In genomic region chr15:12230243-12230935, GRCm38 (mm10) we compare ENCODE assay signal across 8 mouse cellular contexts. TPM values are rescaled to one million over a fixed set of nuclear protein-coding genes. Genes with fewer than 3 reads are reported as not detected.
DNase-seq lines count a peak whose midpoint lies in the region; ATAC-seq lines count a peak whose summit lies in the region.

No protein-coding gene starts in this region.

- H3K36me3 ChIP-seq in heart, embryonic 10.5 days = peaks cover 30% of the 10 kb centered on the region
- no peaks in the 10 kb centered on the region for H3K36me3 ChIP-seq in midbrain, embryonic 15.5 days (replicated peaks)

- WGBS in heart, embryonic 10.5 days = 43% methylated on average over 12 of the region's 12 CpGs
- WGBS in midbrain, embryonic 15.5 days = 63% methylated on average over 12 of the region's 12 CpGs

- H3K27me3 ChIP-seq in heart, embryonic 10.5 days (ENCODE audit: insufficient read depth, poor library complexity, severe bottlenecking) = no peaks in the 10 kb centered on the region
- no peaks in the 10 kb centered on the region for H3K27me3 ChIP-seq in midbrain, embryonic 15.5 days (replicated peaks)

- peak overlapping the region; percentile 86 for H3K27ac ChIP-seq in heart, embryonic 10.5 days
- no peak overlapping the region for H3K27ac ChIP-seq in midbrain, embryonic 15.5 days

- DNase-seq in heart, embryonic 10.5 days (ENCODE audit: low spot score) = no peak
- no peak for DNase-seq in heart, adult 18-20 months
- DNase-seq in B cell, adult 2 months = peak; percentile 39 to 42
- no peak for DNase-seq in left cerebral cortex, postnatal 25 days (ENCODE audit: low spot score in 2 of 2)
- no peak for DNase-seq in urinary bladder, postnatal 14 days (ENCODE audit: low spot score)

- no peak overlapping the region for H3K4me2 ChIP-seq in midbrain, embryonic 15.5 days

- H3K9me3 ChIP-seq in heart, embryonic 10.5 days = no peaks in the 10 kb centered on the region
- no peaks in the 10 kb centered on the region for H3K9me3 ChIP-seq in midbrain, embryonic 15.5 days

- H3K9ac ChIP-seq in midbrain, embryonic 15.5 days = no peak overlapping the region

- H3K4me1 ChIP-seq in heart, embryonic 10.5 days = peaks cover 62% of the 10 kb centered on the region
- H3K4me1 ChIP-seq in midbrain, embryonic 15.5 days = peaks cover 13% of the 10 kb centered on the region

- peak; percentile 47 for ATAC-seq in granulocyte monocyte progenitor cell, adult 5-6 weeks (replicated peaks; ENCODE audit: poor library complexity, severe bottlenecking)
- ATAC-seq in midbrain, embryonic 15.5 days (replicated peaks) = peak; percentile 59
- ATAC-seq in erythroid progenitor cell, adult 5-6 weeks (replicated peaks; ENCODE audit: low FRiP score, poor library complexity, severe bottlenecking) = no peak

- H3K4me3 ChIP-seq in heart, embryonic 10.5 days = no peak overlapping the region
- no peak overlapping the region for H3K4me3 ChIP-seq in midbrain, embryonic 15.5 days

- intact Hi-C loops in left cerebral cortex, postnatal 25 days (cut with DNase I) = no loop called here

RNA-seq across cellular contexts. Expression of gene Mtmr12, which starts 25.6 kb away (rescaled TPM):
- polyA plus RNA-seq in heart, embryonic 10.5 days (2016; fragmentation: Nextera tagmentation; extraction: Ambion mirVana) = 18.7 and 19.0 TPM in 2 replicates
- total RNA-seq in heart, adult 18-20 months (2021) = 10 to 100 TPM in 1 of 2 experiments, 1 to 10 TPM in 1; 9.9 to 10.7 TPM
- total RNA-seq in granulocyte monocyte progenitor cell, adult 5-6 weeks (2014; fragmentation: Nextera tagmentation) = 7.8 and 10.3 TPM in 2 replicates
- 9.0 and 10.6 TPM in 2 replicates for total RNA-seq in granulocyte monocyte progenitor cell, adult 5-6 weeks (2017)
- 8.3 and 9.6 TPM in 2 replicates for polyA plus RNA-seq in midbrain, embryonic 15.5 days (2015; fragmentation: Nextera tagmentation; extraction: Ambion mirVana)
- 7.9 and 15.1 TPM in 2 replicates for total RNA-seq in erythroid progenitor cell, adult 5-6 weeks (2015; ENCODE audit: low replicate concordance)
- 17.2 and 24.7 TPM in 2 replicates for total RNA-seq in erythroid progenitor cell, adult 5-6 weeks (2017; ENCODE audit: low replicate concordance)
- 10 to 100 TPM; 40.7 to 41.0 TPM for total RNA-seq in left cerebral cortex, postnatal 25 days (2021)

Comparison
In these comparisons a context has a peak if more than half of its experiments do, and no peak if none do; other contexts are left out.
1. DNase-seq: peak in B cell, adult 2 months (2 of 2); none in heart, embryonic 10.5 days (single experiment), heart, adult 18-20 months (0 of 2), left cerebral cortex, postnatal 25 days (0 of 2) and urinary bladder, postnatal 14 days (single experiment).